In genomic region chr9:119888843-119889246, GRCm38 (mm10) we compare ENCODE assay signal across 14 mouse cellular contexts. TPM values are rescaled to one million over a fixed set of nuclear protein-coding genes. Genes with fewer than 3 reads are reported as not detected.
DNase-seq lines count a peak whose midpoint lies in the region; ATAC-seq and TF ChIP-seq lines count a peak whose summit lies in the region.
"Had no signal": no experiment of that assay in that cellular context is flagged by ENCODE, and none has a peak within 500 bp of the region (broad histone marks: within the 10 kb centered on the region; RNA-seq: fewer than 3 reads in every experiment).

No protein-coding gene starts in this region.

- TF ChIP-seq CTCF in Patski (IDR thresholded peaks at IDR 0.05), result no peak

- no peak overlapping the region for H3K9ac ChIP-seq in forebrain, embryonic 16.5 days (replicated peaks; ENCODE audit: low read depth, low read length)
- H3K9ac ChIP-seq in midbrain, embryonic 11.5 days (ENCODE audit: low read length), result no peak overlapping the region
- H3K9ac ChIP-seq: limb, embryonic 12.5 days; lung, embryonic 15.5 days had no signal

- intact Hi-C loops in left cerebral cortex, postnatal 25 days (cut with DNase I), result loop anchor here (1.0 to 10.0 kb wide), 2 partner anchors 244 to 429 kb away; no protein-coding TSS in a partner anchor

- no peaks in the 10 kb centered on the region for H3K9me3 ChIP-seq in forebrain, embryonic 16.5 days (ENCODE audit: control insufficient read depth, low read length)
- H3K9me3 ChIP-seq in midbrain, embryonic 11.5 days (ENCODE audit: control insufficient read depth, low read length), result no peaks in the 10 kb centered on the region
- H3K9me3 ChIP-seq: limb, embryonic 12.5 days; lung, embryonic 15.5 days had no signal

- H3K4me1 ChIP-seq in forebrain, embryonic 16.5 days (replicated peaks; ENCODE audit: control insufficient read depth, insufficient read depth, low read length), result peaks cover 12% of the 10 kb centered on the region
- peaks cover 14% of the 10 kb centered on the region for H3K4me1 ChIP-seq in midbrain, embryonic 11.5 days (ENCODE audit: control insufficient read depth, insufficient read depth, low read length)
- H3K4me1 ChIP-seq: limb, embryonic 12.5 days; lung, embryonic 15.5 days had no signal

- H3K4me3 ChIP-seq in forebrain, embryonic 16.5 days (replicated peaks; ENCODE audit: low read length), result no peak overlapping the region
- H3K4me3 ChIP-seq in midbrain, embryonic 11.5 days (ENCODE audit: low read depth, low read length), result no peak overlapping the region
- H3K4me3 ChIP-seq: limb, embryonic 12.5 days; lung, embryonic 15.5 days had no signal

- no peak overlapping the region for H3K4me2 ChIP-seq in forebrain, embryonic 16.5 days (ENCODE audit: low read length)
- H3K4me2 ChIP-seq in midbrain, embryonic 11.5 days, result peak overlapping the region; percentile 9; the same call in 1 of the 2 replicates
- H3K4me2 ChIP-seq: limb, embryonic 12.5 days; lung, embryonic 15.5 days had no signal

- CTCF ChIA-PET in Patski (lab: Charles Lee), result no interaction called here

- H3K27me3 ChIP-seq in Patski, result no peaks in the 10 kb centered on the region
- no peaks in the 10 kb centered on the region for H3K27me3 ChIP-seq in forebrain, embryonic 16.5 days (replicated peaks; ENCODE audit: control insufficient read depth, insufficient read depth, low read length)
- peaks cover 2% of the 10 kb centered on the region for H3K27me3 ChIP-seq in midbrain, embryonic 11.5 days (ENCODE audit: control insufficient read depth, insufficient read depth, low read length)
- H3K27me3 ChIP-seq: CH12.LX; limb, embryonic 12.5 days; lung, embryonic 15.5 days had no signal

- peak; percentile 27 for DNase-seq in Patski (ENCODE audit: low read depth, low spot score)
- peak; percentile 70 for DNase-seq in embryo, embryonic 10.5 days (ENCODE audit: low spot score)
- DNase-seq in midbrain, embryonic 11.5 days (ENCODE audit: low spot score, missing footprints), result peak; percentile 88
- DNase-seq in cerebellum, adult 18-20 months, result no peak
- DNase-seq in left cerebral cortex, postnatal 25 days (ENCODE audit: low spot score in 2 of 2), result no peak
- no peak for DNase-seq in urinary bladder, postnatal 36 days (ENCODE audit: low spot score in 2 of 2)
- DNase-seq in liver, result no peak
- DNase-seq: gastrocnemius, postnatal 14 days; heart, postnatal 10 days; kidney, adult 9 months had no signal

- 4% methylated on average over 2 of the region's 2 CpGs for WGBS in forebrain, embryonic 16.5 days
- WGBS in midbrain, embryonic 11.5 days, result 8% methylated on average over 2 of the region's 2 CpGs

- in situ Hi-C loops in Patski (cut with MboI; ENCODE audit: low pct_unique_long_range_greater_than_20kb), result loop anchor here (10.0 to 25.0 kb wide), 2 partner anchors 94 to 227 kb away; no protein-coding TSS in a partner anchor

- no peaks in the 10 kb centered on the region for H3K36me3 ChIP-seq in forebrain, embryonic 16.5 days (ENCODE audit: control insufficient read depth, insufficient read depth)
- no peaks in the 10 kb centered on the region for H3K36me3 ChIP-seq in midbrain, embryonic 11.5 days (ENCODE audit: control insufficient read depth, insufficient read depth, low read length)
- H3K36me3 ChIP-seq: limb, embryonic 12.5 days; lung, embryonic 15.5 days had no signal

- peak overlapping the region; percentile 77 for H3K27ac ChIP-seq in forebrain, embryonic 16.5 days (ENCODE audit: low read length)
- H3K27ac ChIP-seq in midbrain, embryonic 11.5 days (ENCODE audit: low read depth, low read length), result no peak overlapping the region
- H3K27ac ChIP-seq: limb, embryonic 12.5 days; lung, embryonic 15.5 days had no signal

- POLR2A ChIA-PET in Patski (lab: Charles Lee), result no interaction called here

- ATAC-seq in Patski, result no peak
- peak; percentile 85 for ATAC-seq in forebrain, embryonic 16.5 days
- peak; percentile 83 for ATAC-seq in midbrain, embryonic 11.5 days (ENCODE audit: low FRiP score)

RNA-seq across cellular contexts. Expression of gene Wdr48, which starts 5.8 kb away (rescaled TPM):
- polyA plus RNA-seq in Patski (2021), result 38.7 TPM
- 85.2 and 89.8 TPM in 2 replicates for polyA plus RNA-seq in forebrain, embryonic 16.5 days (2015; fragmentation: Nextera tagmentation; extraction: Ambion mirVana)
- polyA plus RNA-seq in midbrain, embryonic 11.5 days (2014; fragmentation: Nextera tagmentation; extraction: Ambion mirVana), result 61.2 and 61.4 TPM in 2 replicates
- total RNA-seq in left cerebral cortex, postnatal 25 days (2021), result 10 to 100 TPM; 67.8 to 82.2 TPM

RNA-seq across cellular contexts. Expression of gene Gorasp1, which starts 48.5 kb away (rescaled TPM):
- 24.1 TPM for polyA plus RNA-seq in Patski (2021)
- polyA plus RNA-seq in forebrain, embryonic 16.5 days (2015; fragmentation: Nextera tagmentation; extraction: Ambion mirVana), result 23.8 and 30.4 TPM in 2 replicates
- 16.4 and 18.4 TPM in 2 replicates for polyA plus RNA-seq in midbrain, embryonic 11.5 days (2014; fragmentation: Nextera tagmentation; extraction: Ambion mirVana)
- 10 to 100 TPM; 32.6 to 35.4 TPM for total RNA-seq in left cerebral cortex, postnatal 25 days (2021)

RNA-seq across cellular contexts. Expression of gene Ttc21a, which starts 48.6 kb away (rescaled TPM):
- 0.64 TPM for polyA plus RNA-seq in Patski (2021)
- 0.37 and 0.76 TPM in 2 replicates for polyA plus RNA-seq in forebrain, embryonic 16.5 days (2015; fragmentation: Nextera tagmentation; extraction: Ambion mirVana)
- polyA plus RNA-seq in midbrain, embryonic 11.5 days (2014; fragmentation: Nextera tagmentation; extraction: Ambion mirVana), result 0.10 and 0.20 TPM in 2 replicates
- under 1 TPM; 0.43 to 0.60 TPM for total RNA-seq in left cerebral cortex, postnatal 25 days (2021)
- total RNA-seq: gastrocnemius, postnatal 14 days; heart, postnatal 10 days had no signal

Comparison
In these comparisons a context has a peak if more than half of its experiments do, and no peak if none do; other contexts are left out.
1. DNase-seq: peak in Patski (single experiment), embryo, embryonic 10.5 days (single experiment) and midbrain, embryonic 11.5 days (single experiment); none in cerebellum, adult 18-20 months (0 of 2), left cerebral cortex, postnatal 25 days (0 of 2), urinary bladder, postnatal 36 days (0 of 2) and liver (single experiment).